Mouse (Mus musculus): ENCODE data around the gene 4430402I18Rik.

The 4430402I18Rik gene

GRCm38 (mm10) chr19:28964552-28964903 lies 3.1 kb downstream of the 4430402I18Rik start:
- DNase-seq (ENCODE audit: low spot score), result no peak

DNA sequence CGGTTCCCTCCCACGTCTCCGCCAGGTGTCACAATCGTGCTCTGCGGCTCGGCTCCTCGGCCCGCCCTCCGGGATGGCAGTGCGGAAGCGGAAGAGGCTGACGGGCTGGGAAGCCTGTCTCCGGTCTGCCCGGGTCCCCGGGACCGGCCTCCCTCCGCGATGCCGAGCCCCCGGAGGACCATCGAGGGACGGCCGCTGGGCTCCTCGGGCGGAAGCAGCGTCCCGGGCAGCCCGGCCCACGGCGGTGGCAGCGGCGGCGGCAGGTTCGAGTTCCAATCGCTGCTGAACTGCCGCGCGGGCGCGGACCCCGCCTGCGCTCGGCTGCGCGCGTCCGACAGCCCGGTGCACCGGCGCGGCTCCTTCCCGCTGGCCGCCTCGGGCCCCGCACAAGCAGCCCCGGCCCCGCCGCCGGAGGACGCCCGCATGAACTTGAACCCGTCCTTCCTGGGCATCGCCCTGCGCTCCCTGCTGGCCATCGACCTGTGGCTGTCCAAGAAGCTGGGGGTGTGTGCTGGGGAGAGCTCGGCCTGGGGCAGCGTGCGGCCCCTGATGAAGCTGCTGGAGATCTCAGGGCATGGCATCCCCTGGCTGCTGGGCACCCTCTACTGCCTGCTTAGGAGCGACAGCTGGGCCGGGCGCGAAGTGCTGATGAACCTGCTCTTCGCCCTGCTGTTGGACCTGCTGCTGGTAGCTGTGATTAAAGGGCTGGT lies 3.6 kb downstream of the 4430402I18Rik start, which contains the start of gene Plpp6:
Plpp6 (plus strand) TSS at position 112 of the 710 bp plus-strand sequence.
- DNase-seq (ENCODE audit: low spot score), result peak; percentile 72

GRCm38 (mm10) chr19:28963513-28963841 lies 4.1 kb downstream of the 4430402I18Rik start:
- no peak for DNase-seq (ENCODE audit: low spot score)

GRCm38 (mm10) chr19:28963113-28963512 lies 4.5 kb downstream of the 4430402I18Rik start:
- DNase-seq (ENCODE audit: low spot score), result no peak

- peak; percentile 58 for DNase-seq (ENCODE audit: low spot score)
Measured at GRCm38 (mm10) chr19:28951251-28951650, 16.3 kb downstream of the 4430402I18Rik start.

DNA sequence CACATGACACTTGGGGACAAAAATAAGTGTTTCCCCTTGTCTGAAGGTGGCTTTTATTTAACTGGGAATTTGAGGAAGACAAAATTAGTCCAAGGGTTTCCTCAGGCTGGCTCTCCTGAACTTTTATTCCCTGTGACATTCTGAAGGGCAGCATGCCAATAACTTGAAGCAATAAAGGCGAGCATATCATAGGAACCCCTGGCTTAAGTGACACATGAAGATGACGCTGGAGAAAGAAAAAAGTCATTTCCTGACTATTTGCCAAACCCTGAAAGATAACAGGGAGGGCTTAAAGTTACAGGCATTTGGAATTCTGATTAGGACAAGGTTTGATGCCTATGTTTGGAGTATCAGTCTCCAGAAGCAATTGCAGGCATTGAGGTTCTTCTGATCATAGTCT lies 20.3 kb downstream of the 4430402I18Rik start:
- no peak for DNase-seq (ENCODE audit: low spot score)

GRCm38 (mm10) chr19:28946782-28947181 lies 20.8 kb downstream of the 4430402I18Rik start:
- no peak for DNase-seq (ENCODE audit: low spot score)

- DNase-seq (ENCODE audit: low spot score), result no peak
Measured at GRCm38 (mm10) chr19:28941271-28941670, 26.3 kb downstream of the 4430402I18Rik start.

DNA sequence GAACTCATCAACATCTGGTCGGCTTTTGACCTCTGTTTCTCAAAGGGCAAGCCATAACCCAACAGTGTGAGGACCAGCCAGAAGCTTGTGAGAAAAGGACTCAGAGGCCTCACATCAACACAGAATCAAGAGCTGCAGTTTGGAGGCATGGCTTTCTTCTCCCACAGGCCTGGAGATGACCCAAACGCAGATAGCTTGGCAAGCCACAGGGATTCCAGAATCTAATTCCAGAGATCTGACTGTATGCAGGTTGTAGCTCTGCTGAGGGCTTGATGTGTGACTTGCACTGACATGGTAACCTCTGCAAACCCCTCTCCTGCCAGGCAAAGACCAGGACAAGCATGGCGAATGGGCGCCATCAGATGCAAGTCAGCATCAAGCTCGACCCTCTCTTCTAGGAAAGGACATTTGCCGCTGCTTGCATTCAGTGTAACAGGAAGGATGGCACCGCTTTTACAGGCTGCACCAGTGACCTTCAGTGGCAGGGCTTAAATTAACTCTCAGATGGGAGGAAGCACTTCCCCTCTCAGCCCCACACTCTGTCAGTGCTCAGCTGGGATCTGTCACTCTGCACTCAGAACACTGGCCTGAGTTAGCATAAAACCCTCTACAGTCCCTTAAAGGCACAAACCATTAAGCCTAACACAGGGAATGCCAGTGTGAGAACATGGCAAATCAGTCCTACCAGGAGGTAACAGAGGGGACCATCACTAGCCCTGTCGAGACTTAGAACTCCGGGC lies 27.3 kb downstream of the 4430402I18Rik start:
- no peak for DNase-seq (ENCODE audit: low spot score)

- no peak for DNase-seq (ENCODE audit: low spot score)
Measured at GRCm38 (mm10) chr19:28934897-28935296, 32.7 kb downstream of the 4430402I18Rik start.

- DNase-seq (ENCODE audit: low spot score), result no peak
Measured at GRCm38 (mm10) chr19:28929034-28929433, 38.6 kb downstream of the 4430402I18Rik start.

- DNase-seq (ENCODE audit: low spot score), result no peak
Measured at GRCm38 (mm10) chr19:28927396-28927795, 40.2 kb downstream of the 4430402I18Rik start.

DNA sequence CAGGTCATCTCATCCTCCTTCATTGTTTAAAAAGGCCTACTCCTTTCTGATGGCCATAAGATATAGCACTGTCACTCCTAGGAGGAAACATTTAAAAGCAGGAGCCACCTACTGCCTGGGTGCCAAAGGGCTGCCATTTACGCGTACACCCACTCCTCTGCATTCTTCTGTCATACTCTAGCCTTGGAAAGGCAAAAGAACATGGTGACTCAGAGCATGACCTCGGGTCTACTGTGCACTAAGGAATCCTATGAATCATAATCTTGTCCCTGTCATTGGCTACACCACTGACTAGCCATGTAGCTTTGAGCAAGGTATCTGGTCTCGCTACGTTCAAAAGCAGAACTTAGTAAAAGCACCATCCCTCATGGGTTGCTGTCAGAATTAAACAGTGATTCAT lies 41.2 kb downstream of the 4430402I18Rik start:
- no peak for DNase-seq (ENCODE audit: low spot score)

DNA sequence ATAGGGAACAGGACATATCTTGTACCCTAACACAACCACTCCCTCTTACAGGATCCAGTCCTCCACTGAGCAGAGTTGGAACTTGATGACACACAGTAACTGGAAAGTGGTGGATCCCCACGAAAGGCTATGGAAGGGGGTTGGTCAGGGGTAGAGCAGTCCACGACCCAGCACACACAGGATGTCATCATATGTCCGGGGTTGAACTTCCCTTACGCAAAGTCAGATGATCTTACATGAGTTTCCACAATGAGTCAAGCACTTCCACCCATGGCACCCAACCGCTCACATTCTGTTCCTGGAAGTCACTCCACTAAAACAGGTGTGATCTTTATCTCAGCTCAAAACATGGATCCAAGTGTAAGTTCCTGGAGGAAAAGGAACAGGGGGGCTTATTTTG lies 49.8 kb downstream of the 4430402I18Rik start:
- DNase-seq (ENCODE audit: low spot score), result no peak

DNA sequence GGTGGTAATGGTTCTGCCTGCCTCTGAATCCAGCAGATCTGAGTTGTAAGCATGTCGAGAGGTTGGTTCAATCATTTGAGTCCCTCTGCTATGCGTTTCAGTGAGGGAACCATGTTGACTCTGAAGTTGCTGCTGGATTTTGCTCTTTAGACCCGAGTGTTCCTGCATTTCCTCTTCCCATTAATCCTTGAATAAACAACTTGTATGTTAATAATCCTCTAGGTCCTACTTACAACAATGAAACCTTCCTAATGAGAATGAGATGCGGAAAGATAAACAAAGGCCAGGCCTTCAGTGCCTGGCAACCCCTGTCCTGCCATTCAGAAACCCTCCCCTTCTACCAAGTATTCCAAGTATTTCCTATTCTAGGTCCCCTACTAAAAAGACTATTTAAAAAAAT lies 51.1 kb downstream of the 4430402I18Rik start:
- DNase-seq (ENCODE audit: low spot score), result no peak

- DNase-seq (ENCODE audit: low spot score), result no peak
Measured at GRCm38 (mm10) chr19:28915602-28916250, 51.9 kb downstream of the 4430402I18Rik start.

DNA sequence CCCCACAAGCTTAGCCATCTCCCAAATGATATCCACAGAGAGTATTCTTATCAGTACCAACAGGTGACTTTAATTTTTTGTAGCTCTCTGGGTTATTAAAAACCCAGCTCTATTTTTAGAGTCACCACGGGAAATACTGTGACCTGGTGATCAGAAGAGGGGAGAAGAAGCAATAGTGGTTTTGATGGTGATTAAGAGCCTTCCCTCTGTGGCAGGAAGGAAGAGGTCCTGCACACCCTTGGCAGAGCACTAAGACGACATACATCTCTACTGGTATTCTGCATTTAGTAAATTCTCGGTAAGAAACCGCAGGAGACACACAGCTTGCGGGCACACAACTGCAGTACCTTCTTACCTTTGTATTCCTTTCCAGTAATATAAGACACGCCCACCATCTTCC lies 53.0 kb downstream of the 4430402I18Rik start:
- DNase-seq (ENCODE audit: low spot score), result no peak

GRCm38 (mm10) chr19:28908693-28909092 lies 58.9 kb downstream of the 4430402I18Rik start:
- DNase-seq (ENCODE audit: low spot score), result no peak

GRCm38 (mm10) chr19:28908186-28908585 lies 59.4 kb downstream of the 4430402I18Rik start:
- no peak for DNase-seq (ENCODE audit: low spot score)

GRCm38 (mm10) chr19:28903536-28904119 lies 64.0 kb downstream of the 4430402I18Rik start:
- no peak for DNase-seq (ENCODE audit: low spot score)

DNA sequence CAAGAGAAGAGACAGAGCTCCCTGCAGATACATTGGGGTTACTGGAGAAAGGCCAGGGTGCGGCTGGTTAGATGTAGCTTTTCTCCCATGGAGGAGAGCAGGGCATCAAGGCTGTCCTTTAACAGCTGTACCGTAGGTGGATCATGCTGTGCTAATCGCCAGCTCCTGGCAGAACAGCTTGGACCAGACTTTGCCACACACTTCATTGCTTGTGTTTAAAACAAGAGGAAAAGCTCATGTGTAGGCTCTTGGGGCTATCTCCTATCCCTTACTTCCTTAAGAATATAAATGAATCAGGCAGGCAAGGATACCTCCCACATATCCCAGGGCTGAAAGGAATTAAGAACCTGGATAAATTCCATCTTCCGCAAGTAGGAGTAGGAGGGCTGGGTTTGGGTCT lies 64.8 kb downstream of the 4430402I18Rik start:
- no peak for DNase-seq (ENCODE audit: low spot score)

- DNase-seq (ENCODE audit: low spot score), result peak; percentile 32
Measured at GRCm38 (mm10) chr19:28902111-28902510, 65.5 kb downstream of the 4430402I18Rik start.

- no peak for DNase-seq (ENCODE audit: low spot score)
Measured at GRCm38 (mm10) chr19:28900771-28901170, 66.8 kb downstream of the 4430402I18Rik start.

All from retina, embryonic 14.5 days (tissue).